Mouse (Mus musculus) MEL (cell line): ENCODE results near the gene Fign.

ENCODE experiments used
- CTCF ChIP-seq, 3 experiments: IDR thresholded peaks in 2 of 3; conservative IDR thresholded peaks in 1 of 3; 2 replicates each; pipeline ENCODE4 v1.5.1; 2011 to 2012; ENCODE audit warnings: low read length in 3 of 3, low read depth in 2 of 3, mild to moderate bottlenecking in 2 of 3, improper control_type of control experiment in 1 of 3, inconsistent platforms in 1 of 3, mixed read lengths in 1 of 3, moderate library complexity in 1 of 3; ENCODE audit not compliant: control insufficient read depth in 1 of 3, insufficient read depth in 1 of 3, poor library complexity in 1 of 3, severe bottlenecking in 1 of 3
- ELF1 ChIP-seq: IDR thresholded peaks from 2 replicates; pipeline ENCODE4 v1.6.1; 2014; ENCODE audit warnings: low read depth, mild to moderate bottlenecking, inconsistent platforms, low read length, improper control_type of control experiment, moderate library complexity
- GATA1 ChIP-seq: IDR thresholded peaks from 2 replicates; pipeline ENCODE4 v1.6.1; 2011; ENCODE audit warnings: low read depth, low read length, improper control_type of control experiment
- JUND ChIP-seq: IDR thresholded peaks from 2 replicates; pipeline ENCODE4 v1.6.1; 2011; ENCODE audit warnings: low read depth, mild to moderate bottlenecking, improper control_type of control experiment, low read length
- MAFK ChIP-seq: IDR thresholded peaks from 2 replicates; pipeline ENCODE4 v1.6.1; 2011; ENCODE audit warnings: low read depth, mild to moderate bottlenecking, low read length, improper control_type of control experiment, borderline replicate concordance
- MEF2A ChIP-seq: IDR thresholded peaks from 2 replicates; pipeline ENCODE4 v1.6.1; 2014; ENCODE audit warnings: low read depth, mild to moderate bottlenecking, inconsistent platforms, low read length, improper control_type of control experiment; ENCODE audit not compliant: poor library complexity, insufficient replicate concordance, severe bottlenecking; ENCODE audit errors: extremely low read depth
- MXI1 ChIP-seq: IDR thresholded peaks from 2 replicates; pipeline ENCODE4 v1.6.1; 2011; ENCODE audit warnings: mild to moderate bottlenecking, low read depth, low read length, improper control_type of control experiment
- MYC ChIP-seq: IDR thresholded peaks from 2 replicates; pipeline ENCODE4 v1.6.1; 2011; ENCODE audit warnings: low read depth, mild to moderate bottlenecking, low read length, improper control_type of control experiment, moderate library complexity
- NRF1 ChIP-seq: IDR thresholded peaks from 2 replicates; pipeline ENCODE4 v1.6.1; 2014; ENCODE audit warnings: low read depth, mild to moderate bottlenecking, inconsistent platforms, low read length, improper control_type of control experiment, moderate library complexity; ENCODE audit not compliant: poor library complexity, insufficient read depth, severe bottlenecking
- POLR2A ChIP-seq, 2 experiments: IDR thresholded peaks; 2 replicates each; pipeline ENCODE4 v1.6.1; 2011 to 2012; ENCODE audit warnings: low read length in 2 of 2, mild to moderate bottlenecking in 2 of 2, control low read depth in 1 of 2, improper control_type of control experiment in 1 of 2, low read depth in 1 of 2, moderate library complexity in 1 of 2; ENCODE audit not compliant: control insufficient read depth in 1 of 2, insufficient read depth in 1 of 2, poor library complexity in 1 of 2
- POLR2AphosphoS2 ChIP-seq: IDR thresholded peaks from 2 replicates; pipeline ENCODE4 v1.6.1; 2011; ENCODE audit warnings: low read length, improper control_type of control experiment
- TAL1 ChIP-seq: IDR thresholded peaks from 2 replicates; pipeline ENCODE4 v1.6.1; 2012; ENCODE audit warnings: mild to moderate bottlenecking, inconsistent platforms, low read length, moderate library complexity, mixed read lengths
- ZMIZ1 ChIP-seq: IDR thresholded peaks from 2 replicates; pipeline ENCODE4 v1.6.1; 2012; ENCODE audit warnings: low read depth, mild to moderate bottlenecking, inconsistent platforms, low read length, improper control_type of control experiment, moderate library complexity

- no peak for TF ChIP-seq POLR2A (IDR thresholded peaks at IDR 0.05; ENCODE audit: control insufficient read depth in 1 of 2, insufficient read depth in 1 of 2, low read depth in 1 of 2, low read length in 2 of 2, poor library complexity in 1 of 2)
- TF ChIP-seq MYC = no peak
- TF ChIP-seq GATA1 = no peak
- TF ChIP-seq MXI1 = no peak
- no peak for TF ChIP-seq ELF1
- no peak for TF ChIP-seq MEF2A
- TF ChIP-seq CTCF (IDR thresholded peaks at IDR 0.05 in 2 of 3, conservative IDR thresholded peaks at IDR 0.05 in 1 of 3; ENCODE audit: control insufficient read depth in 1 of 3, insufficient read depth in 1 of 3, low read depth in 2 of 3, low read length in 3 of 3, poor library complexity in 1 of 3, severe bottlenecking in 1 of 3) = no peak
- TF ChIP-seq TAL1 = no peak
- no peak for TF ChIP-seq ZMIZ1
- TF ChIP-seq JUND = no peak
- no peak for TF ChIP-seq MAFK
- no peak for TF ChIP-seq NRF1
- TF ChIP-seq POLR2AphosphoS2 = no peak
Measured at GRCm38 (mm10) chr2:64096176-64096575, 1.7 kb downstream of the Fign start.
